ENCODE assay signal across 12 mouse cellular contexts in the genomic region with DNA sequence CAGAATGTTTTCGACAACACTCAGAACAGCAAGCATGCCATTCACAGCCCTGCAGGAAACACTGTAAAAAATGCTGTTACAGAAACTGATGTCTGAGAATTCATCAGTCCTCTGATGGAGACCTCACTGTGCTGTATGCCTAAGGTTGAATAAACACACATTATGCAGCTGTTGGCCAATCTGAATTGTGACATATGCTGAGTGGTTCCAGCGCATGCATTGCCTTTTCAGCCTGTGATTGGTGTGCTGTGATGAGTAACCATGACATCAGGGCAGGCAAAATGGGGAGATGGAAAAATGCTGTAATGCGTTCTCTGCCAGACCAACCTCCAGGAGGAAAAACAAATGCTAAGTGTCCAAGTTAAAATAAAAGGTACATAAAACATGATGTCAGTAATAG.
DNase-seq lines count a peak whose midpoint lies in the region; ATAC-seq and TF ChIP-seq lines count a peak whose summit lies in the region.
"Had no signal": no experiment of that assay in that cellular context is flagged by ENCODE, and none has a peak within 500 bp of the region (broad histone marks: within the 10 kb centered on the region; RNA-seq: fewer than 3 reads in every experiment).

No protein-coding gene starts in this region.

- no peak for DNase-seq in intestine, embryonic 14.5 days (ENCODE audit: low spot score)
- DNase-seq in right cerebral cortex, postnatal 25 days: peak; percentile 23
- no peak for DNase-seq in right cerebral cortex, postnatal 14 days
- peak; percentile 13 for DNase-seq in hindbrain, postnatal 0 days (ENCODE audit: low spot score)
- no peak for DNase-seq in thymus, postnatal 4 days
- no peak for DNase-seq in kidney, postnatal 14 days
- DNase-seq: adrenal gland, postnatal 14 days; cerebellum, postnatal 14 days; liver, embryonic 13.5 days; thymus, adult 2 months had no signal

- 39% methylated on average over 3 of the region's 3 CpGs for WGBS in intestine, embryonic 14.5 days
- 58% methylated on average over 3 of the region's 3 CpGs for WGBS in intestine, postnatal 0 days
- 61% methylated on average over 3 of the region's 3 CpGs for WGBS in hindbrain, postnatal 0 days

- H3K36me3 ChIP-seq in intestine, embryonic 14.5 days (ENCODE audit: control insufficient read depth, insufficient read depth, low read length): no peaks in the 10 kb centered on the region
- no peaks in the 10 kb centered on the region for H3K36me3 ChIP-seq in intestine, postnatal 0 days (ENCODE audit: control insufficient read depth, insufficient read depth)
- no peaks in the 10 kb centered on the region for H3K36me3 ChIP-seq in hindbrain, postnatal 0 days (ENCODE audit: insufficient read depth, low read length)
- H3K36me3 ChIP-seq: heart, embryonic 15.5 days; liver, embryonic 13.5 days had no signal

- H3K4me1 ChIP-seq in intestine, embryonic 14.5 days (replicated peaks; ENCODE audit: control insufficient read depth, insufficient read depth, low read length): no peaks in the 10 kb centered on the region
- no peaks in the 10 kb centered on the region for H3K4me1 ChIP-seq in intestine, postnatal 0 days (replicated peaks; ENCODE audit: control insufficient read depth, insufficient read depth, low read length)
- no peaks in the 10 kb centered on the region for H3K4me1 ChIP-seq in hindbrain, postnatal 0 days (ENCODE audit: insufficient read depth, low read length)
- H3K4me1 ChIP-seq: heart, embryonic 15.5 days; liver, embryonic 13.5 days had no signal

- no peak overlapping the region for H3K4me2 ChIP-seq in intestine, embryonic 14.5 days (ENCODE audit: low read length)
- no peak overlapping the region for H3K4me2 ChIP-seq in intestine, postnatal 0 days (replicated peaks; ENCODE audit: low read depth)
- H3K4me2 ChIP-seq in hindbrain, postnatal 0 days (ENCODE audit: low read depth, low read length): no peak overlapping the region
- H3K4me2 ChIP-seq: heart, embryonic 15.5 days; liver, embryonic 13.5 days had no signal

- no peaks in the 10 kb centered on the region for H3K27me3 ChIP-seq in intestine, embryonic 14.5 days (replicated peaks; ENCODE audit: control insufficient read depth, insufficient read depth, low read length)
- no peaks in the 10 kb centered on the region for H3K27me3 ChIP-seq in intestine, postnatal 0 days (replicated peaks; ENCODE audit: control insufficient read depth, insufficient read depth, low read length)
- H3K27me3 ChIP-seq in hindbrain, postnatal 0 days (ENCODE audit: insufficient read depth, low read length): no peaks in the 10 kb centered on the region
- H3K27me3 ChIP-seq: heart, embryonic 15.5 days; liver, embryonic 13.5 days had no signal

- no peak overlapping the region for H3K9ac ChIP-seq in intestine, embryonic 14.5 days (ENCODE audit: low read length)
- no peak overlapping the region for H3K9ac ChIP-seq in intestine, postnatal 0 days (ENCODE audit: low read depth, low read length)
- no peak overlapping the region for H3K9ac ChIP-seq in hindbrain, postnatal 0 days (replicated peaks; ENCODE audit: low read length)
- H3K9ac ChIP-seq: heart, embryonic 15.5 days; liver, embryonic 13.5 days had no signal

- no peak overlapping the region for H3K4me3 ChIP-seq in intestine, embryonic 14.5 days (ENCODE audit: low read depth, low read length)
- no peak overlapping the region for H3K4me3 ChIP-seq in intestine, postnatal 0 days (ENCODE audit: low read depth, low read length)
- H3K4me3 ChIP-seq in hindbrain, postnatal 0 days (ENCODE audit: low read length): no peak overlapping the region
- H3K4me3 ChIP-seq: heart, embryonic 15.5 days; liver, embryonic 13.5 days had no signal

- 0 out of 2 replicates have a peak, but pooled peaks have one; percentile 32 for ATAC-seq in intestine, embryonic 14.5 days (replicated peaks; ENCODE audit: low FRiP score, low TSS enrichment, low read depth)
- ATAC-seq in intestine, postnatal 0 days: no peak
- ATAC-seq in hindbrain, postnatal 0 days: no peak

- no peak for TF ChIP-seq CTCF in intestine, postnatal 0 days (IDR thresholded peaks at IDR 0.05; ENCODE audit: low read depth)
- TF ChIP-seq CTCF in hindbrain, postnatal 0 days (IDR thresholded peaks at IDR 0.05; ENCODE audit: low read depth): no peak

- H3K27ac ChIP-seq in intestine, embryonic 14.5 days (ENCODE audit: low read depth): no peak overlapping the region
- no peak overlapping the region for H3K27ac ChIP-seq in intestine, postnatal 0 days (ENCODE audit: low read depth, low read length)
- H3K27ac ChIP-seq in hindbrain, postnatal 0 days: no peak overlapping the region
- H3K27ac ChIP-seq: heart, embryonic 15.5 days; liver, embryonic 13.5 days had no signal

- H3K9me3 ChIP-seq in intestine, embryonic 14.5 days (ENCODE audit: control insufficient read depth, low read length): no peaks in the 10 kb centered on the region
- no peaks in the 10 kb centered on the region for H3K9me3 ChIP-seq in intestine, postnatal 0 days (ENCODE audit: control insufficient read depth)
- H3K9me3 ChIP-seq in hindbrain, postnatal 0 days (ENCODE audit: low read length): no peaks in the 10 kb centered on the region
- H3K9me3 ChIP-seq: heart, embryonic 15.5 days; liver, embryonic 13.5 days had no signal

Comparison
In these comparisons a context has a peak if more than half of its experiments do, and no peak if none do; other contexts are left out.
1. DNase-seq: peak in right cerebral cortex, postnatal 25 days (single experiment) and hindbrain, postnatal 0 days (single experiment); none in intestine, embryonic 14.5 days (single experiment), right cerebral cortex, postnatal 14 days (single experiment), thymus, postnatal 4 days (single experiment) and kidney, postnatal 14 days (single experiment).